ENCODE assay signal across 9 mouse cellular contexts in genomic region chr9:41122390-41123110, GRCm38 (mm10). TPM values are rescaled to one million over a fixed set of nuclear protein-coding genes. Genes with fewer than 3 reads are reported as not detected.
A peak's percentile ranks its signal among the peaks of the same experiment; 100 is the strongest.
DNase-seq lines count a peak whose midpoint lies in the region; ATAC-seq and TF ChIP-seq lines count a peak whose summit lies in the region.
"Had no signal": no experiment of that assay in that cellular context is flagged by ENCODE, and none has a peak within 500 bp of the region (broad histone marks: within the 10 kb centered on the region; RNA-seq: fewer than 3 reads in every experiment).

No protein-coding gene starts in this region.

- no peak for TF ChIP-seq CTCF in midbrain, postnatal 0 days (IDR thresholded peaks at IDR 0.05)

- ATAC-seq in cerebellum, adult (ENCODE audit: insufficient number of reproducible peaks, low FRiP score, low TSS enrichment): no peak
- no peak for ATAC-seq in midbrain, postnatal 0 days (ENCODE audit: low FRiP score)
- no peak for ATAC-seq in midbrain, embryonic 14.5 days (ENCODE audit: low FRiP score, low TSS enrichment)
- ATAC-seq in heart, embryonic 15.5 days (replicated peaks; ENCODE audit: insufficient number of reproducible peaks, insufficient read depth, low FRiP score, low read depth): 0 out of 2 replicates have a peak, but pooled peaks have one; percentile 39

- H3K9ac ChIP-seq in midbrain, postnatal 0 days (replicated peaks; ENCODE audit: low read length, poor library complexity, severe bottlenecking): no peak overlapping the region
- no peak overlapping the region for H3K9ac ChIP-seq in midbrain, embryonic 14.5 days (replicated peaks; ENCODE audit: low read length)
- H3K9ac ChIP-seq in heart, embryonic 15.5 days: no peak overlapping the region
- H3K9ac ChIP-seq: limb, embryonic 12.5 days had no signal

- no peaks in the 10 kb centered on the region for H3K36me3 ChIP-seq in midbrain, postnatal 0 days (ENCODE audit: insufficient read depth, low read length)
- H3K36me3 ChIP-seq in midbrain, embryonic 14.5 days (ENCODE audit: control insufficient read depth, insufficient read depth, low read length): no peaks in the 10 kb centered on the region
- no peaks in the 10 kb centered on the region for H3K36me3 ChIP-seq in heart, embryonic 15.5 days
- H3K36me3 ChIP-seq: limb, embryonic 12.5 days had no signal

- no peaks in the 10 kb centered on the region for H3K27me3 ChIP-seq in midbrain, postnatal 0 days (ENCODE audit: insufficient read depth, low read length)
- no peaks in the 10 kb centered on the region for H3K27me3 ChIP-seq in midbrain, embryonic 14.5 days (ENCODE audit: control insufficient read depth, insufficient read depth, low read length)
- no peaks in the 10 kb centered on the region for H3K27me3 ChIP-seq in heart, embryonic 15.5 days
- H3K27me3 ChIP-seq: limb, embryonic 12.5 days had no signal

- no peaks in the 10 kb centered on the region for H3K9me3 ChIP-seq in midbrain, postnatal 0 days (ENCODE audit: low read length)
- no peaks in the 10 kb centered on the region for H3K9me3 ChIP-seq in midbrain, embryonic 14.5 days (ENCODE audit: control insufficient read depth, low read length)
- H3K9me3 ChIP-seq in heart, embryonic 15.5 days (replicated peaks): no peaks in the 10 kb centered on the region
- H3K9me3 ChIP-seq: limb, embryonic 12.5 days had no signal

- no peak overlapping the region for H3K4me2 ChIP-seq in midbrain, postnatal 0 days (ENCODE audit: low read depth, low read length, poor library complexity, severe bottlenecking)
- H3K4me2 ChIP-seq in midbrain, embryonic 14.5 days (ENCODE audit: low read length): no peak overlapping the region
- H3K4me2 ChIP-seq in heart, embryonic 15.5 days: no peak overlapping the region
- H3K4me2 ChIP-seq: limb, embryonic 12.5 days had no signal

- WGBS in midbrain, postnatal 0 days: 69% methylated on average over 11 of the region's 11 CpGs
- WGBS in midbrain, embryonic 14.5 days: 77% methylated on average over 11 of the region's 11 CpGs
- WGBS in heart, embryonic 15.5 days: 49% methylated on average over 11 of the region's 11 CpGs

- no peak overlapping the region for H3K4me3 ChIP-seq in midbrain, postnatal 0 days (ENCODE audit: low read depth, low read length)
- no peak overlapping the region for H3K4me3 ChIP-seq in midbrain, embryonic 14.5 days (replicated peaks; ENCODE audit: low read depth, low read length)
- H3K4me3 ChIP-seq in heart, embryonic 15.5 days: no peak overlapping the region
- H3K4me3 ChIP-seq: limb, embryonic 12.5 days had no signal

- 0 out of 2 replicates have a peak, but pooled peaks cover 5% of the 10 kb centered on the region for H3K4me1 ChIP-seq in midbrain, postnatal 0 days (ENCODE audit: insufficient read depth, low read length)
- no peaks in the 10 kb centered on the region for H3K4me1 ChIP-seq in midbrain, embryonic 14.5 days (ENCODE audit: control insufficient read depth, insufficient read depth, low read length)
- H3K4me1 ChIP-seq in heart, embryonic 15.5 days (replicated peaks): peaks cover 36% of the 10 kb centered on the region

- peak overlapping the region; percentile 26; the same call in 1 of the 2 replicates for H3K27ac ChIP-seq in midbrain, postnatal 0 days (ENCODE audit: low read depth, low read length)
- no peak overlapping the region for H3K27ac ChIP-seq in midbrain, embryonic 14.5 days (replicated peaks; ENCODE audit: low read depth, low read length)
- peak overlapping the region; percentile 50 for H3K27ac ChIP-seq in heart, embryonic 15.5 days
- H3K27ac ChIP-seq: limb, embryonic 12.5 days had no signal

- peak; percentile 58 for DNase-seq in cerebellum, adult 11 months
- DNase-seq in midbrain, postnatal 0 days (ENCODE audit: low spot score): peak; percentile 53
- DNase-seq in midbrain, embryonic 14.5 days: no peak
- peak; percentile 39 for DNase-seq in lung, postnatal 25 days (ENCODE audit: low spot score)
- DNase-seq in spleen, postnatal 10 days (ENCODE audit: low spot score in 2 of 2): no peak
- no peak for DNase-seq in thymus, postnatal 4 days

RNA-seq across cellular contexts. Expression of gene Ubash3b, which starts 38.9 kb away (rescaled TPM):
- 30.2 and 32.3 TPM in 2 replicates for total RNA-seq in midbrain, postnatal 0 days (2014; rRNA removed)
- 23.1 and 23.6 TPM in 2 replicates for polyA plus RNA-seq in midbrain, postnatal 0 days (2015; fragmentation: Nextera tagmentation; extraction: Ambion mirVana)
- polyA plus RNA-seq in midbrain, embryonic 14.5 days (2014; fragmentation: Nextera tagmentation; extraction: Ambion mirVana): 18.9 and 21.3 TPM in 2 replicates
- polyA plus RNA-seq in heart, embryonic 15.5 days (2015; fragmentation: Nextera tagmentation; extraction: Ambion mirVana): 6.5 and 6.8 TPM in 2 replicates

Comparison
In these comparisons a context has a peak if more than half of its experiments do, and no peak if none do; other contexts are left out.
1. DNase-seq: peak in cerebellum, adult 11 months (single experiment), midbrain, postnatal 0 days (single experiment) and lung, postnatal 25 days (single experiment); none in midbrain, embryonic 14.5 days (single experiment), spleen, postnatal 10 days (0 of 2) and thymus, postnatal 4 days (single experiment).